Mouse (Mus musculus): Measurements from ENCODE around the gene Igsf21.

Gene Igsf21

DNA sequence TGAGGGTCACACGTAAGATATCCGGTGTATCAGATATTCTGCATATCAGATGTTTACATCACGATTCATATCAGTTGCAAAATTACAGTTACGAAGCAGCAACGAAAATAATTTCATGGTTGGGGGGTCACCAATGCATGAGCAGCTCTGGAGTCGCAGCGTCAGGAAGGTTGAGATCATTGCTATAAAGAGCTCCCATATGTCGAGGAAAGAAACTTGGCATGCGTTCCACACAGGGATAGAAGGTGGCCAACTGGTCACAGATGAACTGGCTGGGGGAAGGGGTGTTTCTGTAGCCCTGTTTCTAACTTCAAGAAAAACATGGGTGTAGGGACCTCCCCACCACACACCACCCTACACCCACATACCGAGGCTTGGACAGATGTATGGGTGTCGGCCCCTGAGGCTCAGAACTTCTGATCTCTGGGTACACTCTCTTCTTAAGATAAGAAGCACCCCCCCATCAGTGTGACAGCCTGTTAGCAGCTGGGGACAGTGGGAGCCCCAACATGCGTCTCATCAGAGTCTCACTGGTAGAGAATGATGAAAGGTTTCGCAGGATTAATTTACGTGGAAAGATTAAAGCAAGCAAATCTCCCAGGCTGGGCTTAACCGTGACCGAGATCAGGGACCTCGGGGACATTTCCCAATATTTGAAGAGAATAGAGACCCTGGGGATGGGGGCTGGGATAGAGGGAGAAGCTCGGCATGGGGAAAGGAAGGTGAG lies 54.1 kb downstream of the Igsf21 start:
- DNase-seq (ENCODE audit: low spot score): no peak

DNA sequence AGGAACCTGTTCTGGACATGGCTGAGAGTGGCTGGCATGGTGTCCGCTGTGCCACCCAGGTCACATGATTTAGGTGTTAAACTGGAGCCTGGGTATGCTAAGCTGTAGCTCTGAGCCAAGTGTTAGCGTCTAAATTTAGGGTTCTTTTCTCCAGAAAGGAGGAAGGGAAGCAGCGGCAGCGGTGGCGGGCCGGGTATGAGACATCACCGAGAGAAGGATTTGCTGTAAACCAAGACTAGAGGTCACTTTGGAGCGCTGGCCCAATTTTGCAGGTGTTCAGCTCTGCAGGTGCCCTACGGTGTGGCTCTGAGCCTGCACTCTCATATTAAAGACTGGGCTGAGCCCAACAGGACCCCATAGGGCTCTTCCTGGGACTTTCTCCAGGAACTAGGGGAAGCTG lies 57.0 kb downstream of the Igsf21 start:
- DNase-seq (ENCODE audit: low spot score): no peak

DNA sequence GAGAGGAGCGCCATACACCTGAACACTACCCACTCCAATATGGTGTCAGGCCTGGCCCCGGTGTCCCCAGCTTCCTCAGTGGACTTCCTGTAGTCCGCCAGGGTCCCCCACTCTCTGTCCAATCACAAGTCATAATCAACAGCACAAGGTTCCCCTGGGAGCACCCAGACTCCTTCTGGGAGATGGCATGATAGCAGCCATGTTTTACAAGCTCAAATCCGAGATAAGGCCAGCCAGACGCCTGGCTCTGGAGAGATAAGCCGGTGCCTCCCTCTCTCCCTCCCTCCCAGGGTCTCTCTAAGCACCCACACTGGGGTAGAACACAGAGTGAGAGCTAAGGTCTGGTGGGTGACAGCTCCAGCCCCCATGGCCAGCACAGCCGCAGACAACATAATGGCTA lies 58.0 kb downstream of the Igsf21 start:
- DNase-seq (ENCODE audit: low spot score): no peak

DNA sequence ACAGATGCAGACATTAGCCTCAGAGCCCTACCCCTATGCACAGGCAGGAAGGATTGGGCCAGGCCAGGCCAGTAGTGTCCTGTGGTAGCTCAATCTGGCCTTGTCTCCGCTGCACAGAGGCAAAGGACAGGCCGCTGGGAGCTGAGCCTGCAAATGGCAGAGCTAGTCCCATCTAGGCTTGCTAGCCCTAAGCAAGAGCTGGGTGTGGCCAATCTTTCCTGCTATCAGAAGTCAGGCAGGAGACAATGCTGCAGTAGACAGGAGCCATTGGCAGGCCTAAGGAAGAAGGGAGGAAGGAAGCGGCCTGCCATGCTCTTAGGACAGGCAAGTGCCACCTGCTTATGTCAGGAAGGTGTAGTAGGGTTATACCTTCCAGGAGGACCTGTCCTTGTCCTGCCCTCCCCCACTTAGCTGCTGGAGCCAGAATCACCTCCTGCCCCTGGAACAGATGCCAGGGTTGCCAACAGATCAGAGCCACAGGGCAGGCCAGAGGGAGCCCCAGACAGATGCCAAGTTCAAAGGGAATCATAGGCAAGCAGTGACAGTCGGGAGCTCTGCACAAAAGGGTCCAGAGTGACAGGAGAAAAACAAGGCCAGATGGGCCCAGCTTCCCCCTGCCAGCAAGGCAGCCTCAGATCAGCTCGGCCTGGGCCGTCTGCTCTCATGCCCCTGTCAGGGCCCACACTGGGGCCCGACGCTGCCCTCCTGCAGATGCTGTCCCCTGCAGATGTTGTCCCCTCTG lies 59.0 kb downstream of the Igsf21 start:
- no peak for DNase-seq (ENCODE audit: low spot score)

DNA sequence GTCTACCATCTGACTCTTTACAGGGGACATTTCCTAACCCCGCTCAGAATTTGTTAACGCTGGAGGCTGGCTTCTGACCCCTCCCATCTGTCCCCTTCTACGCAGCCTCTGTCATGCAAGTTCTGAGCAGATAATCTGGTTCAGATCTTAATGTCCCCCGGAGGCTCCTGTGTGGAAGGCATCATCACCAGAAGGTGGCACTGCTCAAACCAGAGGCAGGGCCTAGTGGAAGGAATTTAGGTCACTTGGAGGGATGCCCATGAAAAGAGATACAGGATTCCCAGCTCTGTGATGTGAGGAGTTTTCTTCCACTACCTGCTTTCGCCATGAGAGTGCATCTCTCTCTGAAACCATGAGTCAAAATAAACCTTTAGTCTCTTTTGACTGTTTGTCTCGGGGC lies 67.0 kb downstream of the Igsf21 start:
- no peak for DNase-seq (ENCODE audit: low spot score)

DNA sequence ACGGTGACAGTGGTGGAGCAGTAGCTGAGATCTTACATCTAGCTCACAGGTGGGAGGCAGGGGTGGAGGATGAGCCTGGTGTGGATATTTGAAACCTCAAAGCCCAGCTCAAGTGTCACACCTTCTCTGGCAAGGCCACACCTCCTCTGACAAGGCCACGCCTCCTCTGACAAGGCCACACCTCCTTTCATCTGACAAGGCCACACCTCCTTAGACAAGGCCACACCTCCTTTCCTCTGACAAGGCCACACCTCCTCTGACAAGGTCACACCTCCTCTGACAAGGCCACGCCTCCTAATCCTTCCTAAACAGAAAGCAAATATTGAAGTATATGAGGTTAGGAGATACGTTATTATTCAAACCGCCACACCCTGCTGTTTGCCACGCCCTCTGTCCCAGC lies 69.5 kb downstream of the Igsf21 start:
- no peak for DNase-seq (ENCODE audit: low spot score)

DNA sequence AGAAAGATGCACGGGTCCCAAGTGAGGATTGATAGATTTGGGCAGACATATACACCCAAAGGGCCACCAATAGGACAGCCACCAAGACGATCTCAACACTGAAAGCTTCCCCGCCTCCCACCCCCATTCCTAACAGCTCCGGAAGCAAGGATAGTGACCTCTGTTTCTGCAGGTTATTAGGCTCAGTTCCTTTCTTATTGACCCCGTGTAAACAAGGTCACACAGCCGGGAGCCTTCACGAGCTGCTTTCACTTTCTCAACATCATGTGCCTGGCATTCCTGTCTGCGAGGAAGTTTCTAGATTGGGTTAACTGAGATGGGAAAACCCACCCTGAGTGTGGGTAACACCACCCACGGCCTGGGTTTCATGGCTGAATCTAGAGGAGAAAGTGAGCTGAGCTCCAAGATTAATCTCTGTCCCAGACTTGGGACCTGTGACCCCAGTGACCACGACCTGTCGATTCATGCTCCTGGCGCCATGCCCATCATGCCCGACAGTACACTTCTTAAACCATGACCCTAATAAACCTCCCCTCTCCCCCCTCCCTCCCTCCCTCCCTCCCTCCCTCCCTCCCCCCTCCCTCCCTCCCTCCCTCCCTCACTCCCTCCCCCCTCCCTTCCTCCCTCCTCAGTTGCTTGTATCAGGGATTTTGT lies 72.7 kb downstream of the Igsf21 start:
- DNase-seq (ENCODE audit: low spot score): no peak

DNA sequence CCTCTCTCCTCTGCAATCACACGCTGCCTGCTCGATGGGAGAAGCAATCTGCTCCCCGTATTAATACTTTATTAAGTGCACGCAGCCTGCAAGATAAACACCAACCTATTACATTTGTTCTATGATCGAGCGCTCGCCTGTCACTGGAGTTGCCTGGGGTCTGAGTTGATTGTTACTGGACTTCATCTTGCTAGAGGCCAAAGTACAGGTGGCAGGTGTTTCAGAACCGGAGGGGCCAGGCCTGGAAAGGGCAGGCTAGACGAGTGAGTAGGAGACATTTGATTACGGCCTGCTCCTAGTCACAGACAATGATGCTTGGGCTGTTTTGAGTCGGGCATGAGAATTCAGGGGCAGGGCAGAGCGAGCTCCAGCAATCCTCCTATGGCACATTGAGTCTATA lies 73.5 kb downstream of the Igsf21 start:
- DNase-seq (ENCODE audit: low spot score): no peak

DNA sequence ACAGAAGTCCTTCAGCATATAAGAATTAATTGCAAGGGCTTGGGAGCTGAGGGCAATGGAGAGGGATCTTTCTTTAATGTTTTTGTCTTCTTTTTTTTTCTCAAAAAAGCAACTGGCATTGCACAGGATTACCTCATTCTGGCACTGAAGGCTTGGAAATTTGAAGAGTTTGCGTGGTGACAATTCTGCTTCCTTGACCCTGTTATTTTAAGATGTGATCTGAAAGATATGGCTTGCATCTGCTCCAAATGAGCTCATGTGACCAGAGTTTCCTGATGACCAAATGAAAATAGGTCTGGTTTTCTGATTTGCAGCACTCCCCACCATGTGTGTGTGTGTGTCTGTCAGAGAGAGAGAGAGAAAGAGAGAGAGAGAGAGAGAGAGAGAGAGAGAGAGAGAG lies 74.7 kb downstream of the Igsf21 start:
- no peak for DNase-seq (ENCODE audit: low spot score)

DNA sequence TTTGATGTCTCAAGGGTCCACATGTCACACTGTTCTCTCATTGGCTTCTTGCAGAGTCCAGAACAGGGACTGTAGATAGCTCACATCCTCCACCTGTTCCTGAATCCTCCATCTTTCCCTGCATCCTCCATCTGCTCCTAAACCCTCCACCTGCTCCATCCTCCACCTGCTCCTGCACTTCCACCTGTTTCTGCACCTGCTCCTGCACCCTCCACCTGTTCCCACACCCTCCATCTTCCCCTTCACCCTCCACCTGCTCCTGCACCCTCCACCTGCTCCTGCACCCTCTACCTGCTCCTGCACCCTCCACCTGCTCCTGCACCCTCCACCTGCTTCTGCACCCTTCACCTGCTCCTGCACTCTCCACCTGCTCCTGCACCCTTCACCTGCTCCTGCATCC lies 75.4 kb downstream of the Igsf21 start:
- DNase-seq (ENCODE audit: low spot score): no peak

DNA sequence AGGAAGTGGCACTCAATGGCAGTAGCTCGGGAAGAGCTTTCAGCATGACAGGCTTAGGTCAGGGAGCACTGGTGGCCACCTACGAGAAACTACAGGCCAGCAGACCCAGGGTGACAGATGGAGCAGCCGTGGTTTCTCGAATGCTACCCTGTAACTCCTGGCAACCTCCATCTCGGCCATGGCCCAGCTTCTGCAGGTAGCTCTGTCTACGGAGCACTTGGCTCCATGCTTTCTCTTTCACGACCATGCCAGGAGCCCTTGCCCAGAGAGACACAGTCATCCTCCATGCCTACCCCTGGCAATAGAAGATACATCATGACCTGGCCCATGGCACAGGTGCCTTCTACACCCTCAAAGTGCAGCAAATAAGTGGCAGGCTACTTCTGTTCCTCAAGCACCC lies 80.7 kb downstream of the Igsf21 start:
- no peak for DNase-seq (ENCODE audit: low spot score)

DNA sequence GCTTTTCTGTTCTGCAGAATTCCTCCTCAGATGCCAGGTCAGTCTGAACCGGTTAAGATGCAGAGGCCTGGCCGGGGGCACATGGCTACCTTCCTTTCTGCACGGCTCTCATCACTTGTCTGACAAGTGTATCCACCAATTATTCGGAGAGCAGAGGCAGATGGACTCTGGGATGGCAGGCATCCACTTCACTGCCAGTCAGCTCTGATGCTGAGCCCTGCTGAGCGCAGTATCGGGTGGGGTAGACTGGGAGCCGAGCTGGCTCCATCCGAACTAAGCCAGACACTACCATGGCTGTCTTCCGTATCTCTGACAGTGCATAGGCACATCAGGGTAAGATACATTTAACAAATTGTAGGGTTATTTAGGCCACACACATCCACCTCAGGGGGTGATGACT lies 81.9 kb downstream of the Igsf21 start:
- no peak for DNase-seq (ENCODE audit: low spot score)

DNA sequence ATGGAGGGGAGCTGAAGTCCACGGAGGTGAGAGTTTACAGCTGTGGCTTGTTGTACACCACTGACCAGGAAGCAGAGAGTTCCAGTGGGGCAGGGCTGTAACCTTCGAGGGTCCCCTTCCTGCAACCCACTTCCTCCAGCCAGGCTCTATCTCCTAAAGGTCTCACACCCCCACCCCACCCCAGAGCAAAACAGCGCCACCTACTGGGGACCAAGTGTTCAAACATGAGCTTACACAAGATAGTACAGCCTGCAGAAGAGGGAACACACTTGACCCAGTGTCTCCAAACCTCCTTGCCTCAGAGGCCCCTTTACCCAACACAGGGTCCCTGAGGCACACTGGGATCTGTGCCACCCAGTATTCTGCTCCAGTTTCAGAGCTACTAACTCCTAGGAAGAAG lies 87.0 kb downstream of the Igsf21 start:
- DNase-seq (ENCODE audit: low spot score): no peak

DNA sequence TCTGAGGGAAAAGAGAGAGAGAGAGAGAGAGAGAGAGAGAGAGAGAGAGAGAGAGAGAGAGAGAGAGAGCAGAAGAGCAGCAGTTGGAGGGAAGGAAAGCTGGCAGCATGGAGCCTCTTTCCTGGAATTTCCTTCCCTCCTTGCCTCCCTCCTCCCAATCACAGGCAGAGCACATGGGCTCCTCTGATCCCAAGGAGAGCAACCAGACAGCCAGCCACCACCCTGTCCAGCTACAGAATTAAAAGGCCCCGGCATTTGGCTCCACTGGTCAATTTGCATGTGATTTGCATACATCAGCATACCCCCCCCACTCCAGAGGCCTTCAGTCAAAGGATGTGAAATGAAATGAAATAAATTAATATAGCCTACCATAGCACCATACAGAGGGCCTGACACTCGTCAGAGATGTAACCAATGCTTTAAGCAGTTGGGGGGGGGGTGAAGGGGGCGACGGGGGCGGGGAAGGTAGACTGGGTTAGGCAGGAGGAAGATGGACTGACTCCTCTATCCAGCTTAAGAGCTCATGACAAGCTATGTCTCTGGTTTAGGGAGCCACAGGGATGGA lies 91.6 kb downstream of the Igsf21 start:
- DNase-seq (ENCODE audit: low spot score): no peak

DNA sequence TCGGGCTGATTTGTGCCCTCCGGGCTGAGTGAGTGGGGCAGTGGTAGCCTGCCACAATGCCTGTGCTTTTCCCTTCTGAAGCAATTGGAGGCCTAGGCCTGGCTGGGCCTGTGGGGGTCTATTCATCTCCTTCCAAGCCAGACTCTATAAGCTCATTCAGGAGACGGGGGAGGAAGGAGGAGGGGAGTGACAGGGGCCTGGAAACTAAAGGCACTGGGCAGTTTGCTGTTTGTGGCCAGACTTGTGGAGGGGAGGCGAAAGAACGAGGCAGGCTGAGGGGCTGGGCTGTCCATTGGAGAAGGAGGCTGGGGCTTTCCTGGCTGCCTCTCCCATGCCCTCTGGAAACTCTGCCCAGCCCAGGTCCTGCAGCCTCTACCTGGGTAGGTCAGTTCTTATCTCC lies 92.1 kb downstream of the Igsf21 start:
- no peak for DNase-seq (ENCODE audit: low spot score)

DNA sequence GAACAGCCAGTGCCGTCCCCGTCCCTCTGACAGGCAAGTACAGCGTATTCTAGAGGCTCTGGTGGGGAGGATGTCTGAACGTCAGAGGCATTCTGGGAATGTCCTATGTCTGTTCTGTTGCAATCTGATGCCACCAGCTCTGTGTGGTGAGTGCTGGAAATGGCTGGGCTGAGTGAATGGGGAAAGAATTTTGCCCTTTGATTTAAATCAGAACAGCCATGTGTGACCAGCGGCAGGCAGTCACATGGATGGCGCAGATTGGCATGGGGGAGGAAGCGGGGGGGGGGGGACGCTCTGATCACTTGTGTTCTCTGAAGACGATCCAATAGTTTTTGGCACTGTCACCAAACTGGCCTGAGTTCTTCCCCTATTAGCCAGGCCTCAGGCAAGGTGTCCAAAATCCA lies 92.9 kb downstream of the Igsf21 start:
- DNase-seq (ENCODE audit: low spot score): no peak

DNA sequence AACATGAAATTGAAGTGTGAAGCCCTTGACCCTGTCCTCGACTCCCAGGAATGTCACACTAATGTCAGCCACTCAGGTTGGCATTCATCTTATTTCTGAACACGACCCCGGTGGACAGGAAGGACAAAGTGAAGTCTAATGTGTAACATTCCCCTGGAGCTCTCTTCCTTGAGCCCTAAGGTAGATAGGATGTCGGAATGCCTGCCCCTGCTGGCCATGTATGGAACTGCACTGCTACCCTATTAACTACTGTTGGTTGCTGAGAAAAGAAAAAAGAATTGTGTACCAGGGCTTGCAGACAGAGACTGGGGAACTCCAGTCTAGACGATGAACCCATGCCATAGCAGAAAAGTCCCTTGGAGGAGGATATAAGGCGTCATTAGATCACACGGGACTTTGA lies 93.5 kb downstream of the Igsf21 start:
- DNase-seq (ENCODE audit: low spot score): peak; percentile 18

DNA sequence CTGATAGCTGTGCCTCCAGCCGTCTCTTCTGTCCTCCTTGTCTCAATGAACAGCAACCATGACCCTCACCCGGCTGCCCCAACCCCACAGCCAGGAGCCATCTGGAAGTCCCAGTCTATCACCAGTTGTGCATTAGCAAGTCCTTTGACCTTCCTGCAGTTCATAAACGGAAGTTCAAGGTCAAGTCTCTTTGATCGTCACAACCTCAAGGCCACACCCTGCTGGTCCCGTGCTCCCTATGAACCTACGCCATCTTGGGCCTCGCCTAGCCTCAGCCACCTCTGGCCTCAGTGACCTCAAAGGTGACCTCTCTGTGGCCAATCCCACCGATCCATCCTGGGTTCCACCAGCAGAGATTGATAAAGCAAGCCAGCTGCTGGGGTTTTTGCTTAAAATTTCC lies 96.9 kb downstream of the Igsf21 start:
- DNase-seq (ENCODE audit: low spot score): no peak

DNA sequence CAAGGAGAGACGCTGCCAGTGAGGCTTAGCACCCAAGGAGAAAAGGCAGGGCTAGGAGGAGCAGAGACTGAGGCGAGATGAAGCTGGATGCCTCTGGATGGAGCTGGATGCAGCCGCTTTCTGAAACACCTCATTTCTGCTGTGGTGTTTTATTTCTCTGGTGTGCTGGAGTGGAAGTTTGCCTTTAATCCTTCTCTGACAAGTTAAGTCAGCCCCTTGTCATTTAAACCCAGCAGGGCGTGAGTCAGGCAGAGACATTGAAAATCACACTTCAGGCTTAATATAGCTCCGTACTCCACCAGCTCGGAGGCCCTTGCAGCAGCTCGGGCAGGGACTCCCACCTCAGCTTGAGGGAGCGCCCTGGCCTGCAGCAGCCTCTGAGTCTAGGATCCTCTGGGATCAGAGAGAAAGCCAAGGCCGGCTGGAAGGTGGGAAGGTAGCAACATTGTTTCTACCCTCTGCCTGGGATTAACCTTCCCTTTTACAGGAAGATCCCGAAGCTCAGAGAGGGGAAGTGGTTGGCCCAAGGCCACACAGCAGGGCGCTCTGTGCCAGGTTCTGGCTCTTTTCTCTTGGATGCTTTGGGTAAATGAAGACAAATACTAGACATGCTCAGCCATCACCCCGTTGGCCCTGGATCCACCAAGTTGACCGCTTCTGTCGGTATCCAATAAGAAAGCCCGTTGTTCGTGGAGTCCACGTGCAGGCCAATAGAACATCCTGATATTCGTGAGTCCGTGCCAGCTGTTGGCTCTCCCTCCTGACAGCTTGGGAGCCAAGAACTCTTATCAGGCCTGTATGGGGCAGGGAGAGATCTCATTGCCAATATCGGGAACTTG lies 98.5 kb downstream of the Igsf21 start:
- no peak for DNase-seq (ENCODE audit: low spot score)

DNA sequence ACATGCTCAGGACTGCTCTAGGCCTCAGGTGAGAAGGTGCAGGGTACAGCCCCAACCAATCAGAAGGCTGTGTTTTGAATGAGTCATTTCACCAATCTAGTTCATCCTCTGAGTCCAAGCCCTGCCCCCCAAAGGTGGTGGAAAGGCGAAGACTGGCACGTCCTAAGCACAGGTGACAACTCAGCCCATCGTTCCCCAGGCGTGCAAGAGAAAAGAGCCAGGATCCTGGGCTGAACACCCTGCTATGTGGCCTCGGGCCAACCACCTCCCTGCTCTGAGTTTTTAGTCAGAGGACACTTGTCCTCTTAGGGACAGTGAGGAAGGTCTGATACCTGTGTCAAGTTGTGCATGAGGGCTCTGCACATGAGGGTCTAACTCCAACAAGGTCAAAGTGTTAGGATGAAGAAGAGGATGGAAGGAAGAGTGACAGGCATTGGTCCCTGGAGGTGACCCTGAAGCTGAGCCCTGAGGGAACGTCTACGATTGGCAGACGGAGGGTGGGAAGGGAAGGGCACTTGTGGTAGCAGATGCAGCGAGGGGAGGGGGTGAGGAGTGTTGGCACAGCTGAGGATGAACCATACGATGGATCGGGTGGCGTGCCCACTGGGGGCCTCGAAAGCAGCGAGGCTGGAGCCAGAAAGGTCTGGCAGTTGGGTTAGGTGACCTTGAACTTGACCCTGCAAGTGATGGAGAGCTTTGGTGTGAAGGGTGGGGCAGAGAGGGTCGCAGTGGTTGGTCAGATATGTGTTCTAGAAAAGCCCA lies 99.3 kb downstream of the Igsf21 start:
- DNase-seq (ENCODE audit: low spot score): no peak

DNA sequence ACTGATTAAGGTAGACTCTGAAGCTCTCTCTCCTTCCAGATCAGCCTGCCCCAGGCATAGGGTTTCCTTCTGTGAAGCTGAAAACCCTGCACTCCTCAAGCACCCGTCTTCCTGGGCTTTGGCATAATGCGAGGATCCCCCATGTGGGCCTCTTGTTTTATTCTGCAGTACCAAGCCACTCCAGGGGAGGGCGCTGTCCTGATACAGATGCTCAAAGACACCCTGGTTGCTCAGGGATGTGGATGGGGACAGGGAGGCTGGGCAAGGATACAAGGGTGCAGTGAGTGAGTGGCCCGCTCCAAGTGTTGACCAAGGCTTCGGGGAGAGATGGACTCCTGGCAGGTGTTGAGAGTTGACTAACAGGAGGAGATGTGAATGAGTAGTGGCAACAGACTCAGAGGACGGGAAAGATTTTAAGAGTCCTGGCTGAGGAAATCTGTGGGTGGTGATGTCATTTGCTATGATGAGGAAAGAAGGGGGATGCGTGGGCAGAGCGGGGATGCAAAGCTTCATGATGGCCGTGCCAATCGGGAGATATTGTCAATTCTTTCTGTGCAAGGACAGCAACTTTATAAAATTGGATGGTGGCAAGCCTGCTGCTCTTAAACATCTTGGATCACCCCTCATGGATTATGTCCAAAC lies 102.6 kb downstream of the Igsf21 start:
- DNase-seq (ENCODE audit: low spot score): no peak

Measured in ovary, postnatal 14 days (tissue).